Mouse (Mus musculus) stomach, embryonic 16.5 days (tissue): ENCODE data around the gene Ydjc. TPM values are rescaled to one million over a fixed set of nuclear protein-coding genes. Genes with fewer than 3 reads are reported as not detected.

Experiments
- ATAC-seq: fragments of 200-750 bp; cut with Nextera tagmentation; 2 replicates; pipeline ENCODE4 v1.8.0; 2017; ENCODE audit warnings: moderate number of reproducible peaks, moderate TSS enrichment; ENCODE audit not compliant: insufficient read depth, low FRiP score
- H3K27ac ChIP-seq: fragments of 300-500 bp; sonication (generic); 2 replicates; pipeline ENCODE4 v1.5.1; 2014; ENCODE audit warnings: low read length
- H3K27me3 ChIP-seq: fragments of 300-500 bp; sonication (generic); 2 replicates; pipeline ENCODE4 v1.6.1; 2014; ENCODE audit warnings: low read length, control low read depth, mixed read lengths; ENCODE audit not compliant: control insufficient read depth, insufficient read depth
- H3K36me3 ChIP-seq: fragments of 300-500 bp; sonication (generic); 2 replicates; pipeline ENCODE4 v1.6.1; 2014; ENCODE audit warnings: low read length; ENCODE audit not compliant: control insufficient read depth, insufficient read depth
- H3K4me1 ChIP-seq: fragments of 300-500 bp; sonication (generic); 2 replicates; pipeline ENCODE4 v1.6.1; 2014; ENCODE audit warnings: low read length, control low read depth, mixed read lengths; ENCODE audit not compliant: control insufficient read depth, insufficient read depth
- H3K4me2 ChIP-seq: fragments of 300-500 bp; sonication (generic); 2 replicates; pipeline ENCODE4 v1.6.1; 2014; ENCODE audit warnings: low read depth, low read length, mixed read lengths
- H3K4me3 ChIP-seq: fragments of 300-500 bp; sonication (generic); replicated peaks from 2 replicates; pipeline ENCODE4 v1.5.1; 2014; ENCODE audit warnings: mild to moderate bottlenecking, low read length
- H3K9ac ChIP-seq: fragments of 300-500 bp; sonication (generic); 2 replicates; pipeline ENCODE4 v1.6.1; 2014; ENCODE audit warnings: low read length
- H3K9me3 ChIP-seq: fragments of 300-500 bp; sonication (generic); replicated peaks from 2 replicates; pipeline ENCODE4 v1.6.1; 2016; ENCODE audit warnings: low read length, control low read depth; ENCODE audit not compliant: control insufficient read depth
- WGBS: fragments of 180-500 bp; shearing (Covaris S2); extraction: QIAGEN DNeasy Blood & Tissue Kit; methylation state at CpG from one replicate; pipeline ENCODE4 v1.1.7; 2014; 5-methylcytosine and 5-hydroxymethylcytosine counted together
- microRNA counts: library from miRNA; unstranded; fragments of <30 nt; microRNA quantifications from one replicate; lab custom pipeline; 2016
- microRNA-seq: library from miRNA; unstranded; fragments of <30 nt; microRNA quantifications from one replicate; pipeline ENCODE4, GENCODE M21; 2016
- polyA plus RNA-seq: library from polyadenylated mRNA; unstranded; fragments of >200 nt; fragmentation: Nextera tagmentation; extraction: Ambion mirVana; gene quantifications from 2 replicates; pipeline ENCODE4 v1.2.1, GENCODE M21; 2015

The Ydjc gene
- polyA plus RNA-seq, 1 experiment from 2014 or later, result 20.2 TPM

GRCm38 (mm10) chr16:17202549-17202948 lies 58.1 kb downstream of the Ydjc start, which contains the start of gene Ube2l3:
Gene Ube2l3, minus strand, starts transcription at chr16:17202649.
- peak within 1 kb of the TSS; percentile 82 for H3K27ac ChIP-seq
- H3K4me2 ChIP-seq, result peak within 1 kb of the TSS; percentile 47
- no peaks in the 10 kb centered on the region for H3K36me3 ChIP-seq
- peak within 1 kb of the TSS; percentile 99 for H3K9ac ChIP-seq
- H3K4me3 ChIP-seq, result peak within 1 kb of the TSS; percentile 82
- H3K9me3 ChIP-seq, result no peaks in the 10 kb centered on the region
- peaks cover 12% of the 10 kb centered on the region for H3K4me1 ChIP-seq
- ATAC-seq, result no peak
- 0 out of 2 replicates have a peak, but pooled peaks cover 3% of the 10 kb centered on the region for H3K27me3 ChIP-seq
- 97% methylated on average over 1 of the region's 1 CpGs for WGBS

- Histone ChIP-seq H3K27me3 (0 out of 2 replicates have a peak, but pooled peaks cover 3% of the 10 kb centered on the region), H3K36me3 (no peaks in the 10 kb centered on the region), H3K4me2 (no peak overlapping the region), H3K4me3 (no peak overlapping the region), H3K9ac (no peak overlapping the region), H3K9me3 (no peaks in the 10 kb centered on the region), H3K4me1 (peaks cover 10% of the 10 kb centered on the region), H3K27ac (no peak overlapping the region)
- WGBS, result 6% methylated on average over 6 of the region's 6 CpGs
- no peak for ATAC-seq
Measured at GRCm38 (mm10) chr16:17204990-17205389, 60.6 kb downstream of the Ydjc start.

- no peaks in the 10 kb centered on the region for H3K36me3 ChIP-seq
- under 1% methylated on average over 85 of the region's 85 CpGs for WGBS
- H3K4me2 ChIP-seq, result peak within 1 kb of the TSS; percentile 99
- H3K27me3 ChIP-seq, result peaks cover 13% of the 10 kb centered on the region; the same call in 1 of the 2 replicates
- peaks cover 12% of the 10 kb centered on the region for H3K4me1 ChIP-seq
- H3K27ac ChIP-seq, result peak within 1 kb of the TSS; percentile 55; the same call in 1 of the 2 replicates
- H3K4me3 ChIP-seq, result peak within 1 kb of the TSS; percentile 67
- peak; percentile 68 for ATAC-seq
- peak within 1 kb of the TSS; percentile 74 for H3K9ac ChIP-seq
- no peaks in the 10 kb centered on the region for H3K9me3 ChIP-seq
Measured at GRCm38 (mm10) chr16:17208389-17209361, 64.3 kb downstream of the Ydjc start, which contains the start of gene Rimbp3. Gene Rimbp3, plus strand, starts transcription at chr16:17208603.

GRCm38 (mm10) chr16:17209404-17209960 lies 65.1 kb downstream of the Ydjc start:
- Histone ChIP-seq H3K4me2 (peak overlapping the region; percentile 99), H3K36me3 (no peaks in the 10 kb centered on the region), H3K4me1 (peaks cover 12% of the 10 kb centered on the region), H3K9ac (peak overlapping the region; percentile 74), H3K9me3 (no peaks in the 10 kb centered on the region), H3K4me3 (peak overlapping the region; percentile 67), H3K27me3 (peaks cover 13% of the 10 kb centered on the region; the same call in 1 of the 2 replicates), H3K27ac (no peak overlapping the region)
- WGBS, result 1% methylated on average over 37 of the region's 37 CpGs
- ATAC-seq, result no peak

MicroRNAs encoded within 50 kb of the gene (microRNA counts, 519-probe panel; counts per million panel counts)
- microRNA mmu-miR-130b (lab: Ali Mortazavi, UCI) (3,579 counts per million, percentile 82 among the panel's probes with 10 or more counts), microRNA mmu-miR-301b (lab: Ali Mortazavi, UCI) (2,579 counts per million, percentile 55 among the panel's probes with 10 or more counts)

Small RNA genes lying within 50 kb of the gene (microRNA-seq; reads per million reads assigned to microRNA genes)
- 4,742 reads per million, percentile 91 among the genes with 10 or more reads in this experiment for gene Mir130b
- gene Mir301b, result 54.8 reads per million, percentile 49 among the genes with 10 or more reads in this experiment

Other genes with a start within 250 kb of the Ydjc start
- 21.8 and 23.1 TPM in 2 replicates for gene Ppm1f, start 248.2 kb upstream of the Ydjc start, polyA plus RNA-seq
- 130 and 134 TPM in 2 replicates for gene Mapk1, start 161.2 kb upstream of the Ydjc start, polyA plus RNA-seq
- 11.7 and 11.8 TPM in 2 replicates for gene Ypel1, start 74.9 kb upstream of the Ydjc start, polyA plus RNA-seq
- 123 and 135 TPM in 2 replicates for gene Ppil2, start 33.4 kb upstream of the Ydjc start, polyA plus RNA-seq
- 19.1 and 21.3 TPM in 2 replicates for gene 2610318N02Rik, start 19.5 kb upstream of the Ydjc start, polyA plus RNA-seq
- gene Sdf2l1, start 12.2 kb upstream of the Ydjc start, polyA plus RNA-seq, result 140 and 152 TPM in 2 replicates
- 1.6 TPM in 2 replicates for gene Ccdc116, start 2.6 kb downstream of the Ydjc start, polyA plus RNA-seq
- gene Ube2l3, start 58.0 kb downstream of the Ydjc start, polyA plus RNA-seq, result 320 and 331 TPM in 2 replicates
- 0.44 and 0.57 TPM in 2 replicates for gene Rimbp3, start 64.0 kb downstream of the Ydjc start, polyA plus RNA-seq
- 4.5 and 4.9 TPM in 2 replicates for gene Hic2, start 89.0 kb downstream of the Ydjc start, polyA plus RNA-seq
- gene Tmem191c, start 131.5 kb downstream of the Ydjc start, polyA plus RNA-seq, result 13.4 and 16.3 TPM in 2 replicates
- gene Serpind1, start 186.8 kb downstream of the Ydjc start, polyA plus RNA-seq, result 7.8 and 10.7 TPM in 2 replicates